Mouse (Mus musculus): ENCODE measurements at regions not wholly inside any gene's neighbourhood (a gene's known extent, or its start where the extent isn't known, plus 50 kb on each side); places are given as distances from the start of the nearest gene placed in this dataset.
"Not testable (repeated sequence)": the region's sequence is repeated elsewhere in the genome, so short reads cannot be mapped to it uniquely, and the experiment has no call there.

GRCm38 (mm10) chr12:48223298-48223697, 1159.2 kb upstream of the Foxg1 start:
- POLR2A ChIA-PET, result no interaction called here
- CTCF ChIA-PET, result no interaction called here

GRCm38 (mm10) chr12:48221976-48222800, 1160.3 kb upstream of the Foxg1 start:
- CTCF ChIA-PET, result no interaction called here
- POLR2A ChIA-PET, result no interaction called here

- CTCF ChIA-PET, result no interaction called here
- POLR2A ChIA-PET, result no interaction called here
Observed at GRCm38 (mm10) chr12:48181831-48182230, 1200.6 kb upstream of the Foxg1 start.

DNA sequence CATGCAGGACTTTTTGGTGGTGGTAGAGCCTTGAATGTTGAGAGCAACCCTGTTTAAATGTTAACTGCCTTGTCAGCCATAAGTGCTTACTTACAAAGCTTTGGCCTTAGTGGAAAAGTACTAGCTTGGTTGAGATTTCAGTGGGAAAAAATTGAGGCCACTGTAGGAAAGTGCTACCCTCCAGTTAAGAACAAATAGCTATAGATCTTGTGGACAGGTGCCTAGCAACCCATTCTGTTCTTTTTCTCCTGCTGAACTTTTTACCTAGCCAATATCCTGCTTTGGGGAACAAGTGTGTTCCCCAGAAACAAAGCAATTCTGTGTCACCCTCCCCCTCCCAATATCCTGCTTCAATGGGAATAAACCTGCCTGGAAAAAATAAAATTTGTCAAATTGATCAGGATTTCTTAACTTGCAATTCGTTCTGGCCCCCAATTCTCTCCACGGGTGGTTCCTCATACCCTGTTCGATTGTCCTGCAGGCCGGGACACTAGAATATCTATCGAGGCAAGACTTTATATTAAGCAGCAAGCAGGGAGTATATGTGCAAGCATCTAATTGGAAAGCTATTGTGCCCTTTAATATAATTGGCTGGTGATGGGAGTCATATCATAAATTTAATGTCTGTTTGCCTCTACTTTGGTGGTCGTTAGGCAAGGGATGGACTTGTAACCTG, 1208.4 kb upstream of the Foxg1 start:
- POLR2A ChIA-PET, result no interaction called here
- CTCF ChIA-PET, result no interaction called here

DNA sequence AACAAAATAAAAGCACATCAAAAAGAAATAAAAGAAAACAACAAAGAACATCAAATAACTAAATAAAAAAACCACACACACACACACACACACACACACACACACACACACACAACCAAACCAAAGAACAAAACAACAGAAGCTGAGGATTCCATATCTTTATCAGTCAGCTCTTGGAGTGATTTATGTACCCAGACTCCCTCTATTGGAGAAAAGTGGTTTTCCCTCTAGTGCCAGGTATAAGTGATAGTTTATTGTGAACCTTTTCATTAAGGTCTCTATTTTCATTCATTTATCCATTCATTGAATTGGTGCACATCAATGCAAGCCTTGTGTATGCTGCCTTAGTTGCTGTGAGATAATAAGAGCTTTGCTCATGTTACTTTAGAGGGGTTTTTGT, 1236.3 kb upstream of the Foxg1 start:
- CTCF ChIA-PET, result interaction anchor here in 1 of 4 experiments (0.6 kb wide), 1 partner anchor 500 kb away, joined by 3 read pairs; no protein-coding TSS in a partner anchor
- POLR2A ChIA-PET, result interaction anchor here in 1 of 4 experiments (0.6 kb wide), 1 partner anchor 31 kb away, joined by 3 read pairs; no protein-coding TSS in a partner anchor

GRCm38 (mm10) chr12:48122996-48123395, 1259.5 kb upstream of the Foxg1 start:
- POLR2A ChIA-PET, result no interaction called here

DNA sequence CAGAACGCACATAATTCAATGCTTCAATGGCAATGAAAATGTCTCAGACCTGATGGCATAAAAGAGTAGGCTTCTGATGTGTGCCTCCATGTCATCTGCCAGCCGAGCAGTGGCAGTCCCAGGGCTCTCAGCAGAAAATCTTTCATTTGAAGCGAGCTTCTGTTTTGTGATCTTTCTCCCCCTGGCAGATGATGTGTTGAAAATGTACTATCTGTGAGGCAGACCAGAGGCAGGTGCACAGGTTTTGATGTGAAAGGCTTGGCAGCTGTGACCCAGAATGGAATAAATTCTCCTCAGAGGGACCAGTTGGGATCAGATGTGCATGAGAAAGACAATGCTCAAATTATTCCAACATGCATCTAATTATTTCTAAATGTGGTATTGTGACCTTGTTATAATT, 1281.0 kb upstream of the Nova1 start:
- ChIA-PET CTCF (no interaction called here), POLR2A (no interaction called here)

More at GRCm38 (mm10) chr12:48122996-48123395, 1259.5 kb upstream of the Foxg1 start:
- CTCF ChIA-PET, result no interaction called here

DNA sequence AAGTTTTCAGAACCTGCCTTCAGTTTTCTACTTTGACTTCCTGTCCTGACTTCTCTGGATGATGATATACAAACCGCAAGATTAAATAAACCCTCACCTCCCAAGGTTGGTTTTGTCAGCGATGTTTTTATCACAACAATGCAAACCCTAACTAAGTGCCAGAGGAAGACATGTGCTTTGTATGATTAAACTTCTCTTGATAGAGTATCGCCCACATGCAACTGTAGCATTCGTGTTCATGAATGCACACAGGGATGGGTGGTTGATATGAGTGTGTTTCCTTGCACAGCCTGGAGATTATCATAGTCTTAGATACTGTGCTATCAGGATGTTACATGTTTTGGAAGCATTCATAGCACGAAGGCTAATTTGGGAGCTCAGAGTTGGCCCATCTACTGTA, 1268.3 kb upstream of the Nova1 start:
- ChIA-PET CTCF (no interaction called here), POLR2A (interaction anchor here in 1 of 4 experiments (0.6 kb wide), 1 partner anchor 646 kb away, joined by 3 read pairs; no protein-coding TSS in a partner anchor)

DNA sequence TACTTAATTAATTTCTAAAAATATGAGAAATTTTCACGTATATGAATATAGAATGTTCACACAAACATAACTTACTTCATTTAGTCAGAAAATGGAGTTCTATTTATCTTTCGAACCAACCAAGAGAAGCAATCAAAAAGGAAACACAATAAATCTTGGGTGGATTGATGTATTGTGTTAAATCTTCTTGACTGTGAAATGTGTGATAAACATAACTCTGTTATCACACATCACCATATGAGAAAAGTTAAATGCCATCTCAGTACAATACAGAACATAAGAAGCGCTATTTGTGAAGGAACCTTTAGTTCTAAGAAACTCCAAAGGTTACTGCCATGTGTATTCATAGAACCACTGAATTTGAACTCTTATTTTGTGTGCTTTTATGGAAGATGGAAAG, 1264.6 kb upstream of the Nova1 start:
- ChIA-PET CTCF (no interaction called here), POLR2A (no interaction called here)

- CTCF ChIA-PET, result no interaction called here
- POLR2A ChIA-PET, result no interaction called here
Observed at GRCm38 (mm10) chr12:48062620-48062942, 1243.9 kb upstream of the Nova1 start.

- CTCF ChIA-PET, result no interaction called here
- POLR2A ChIA-PET, result no interaction called here
Observed at GRCm38 (mm10) chr12:48061898-48062619, 1243.3 kb upstream of the Nova1 start.

DNA sequence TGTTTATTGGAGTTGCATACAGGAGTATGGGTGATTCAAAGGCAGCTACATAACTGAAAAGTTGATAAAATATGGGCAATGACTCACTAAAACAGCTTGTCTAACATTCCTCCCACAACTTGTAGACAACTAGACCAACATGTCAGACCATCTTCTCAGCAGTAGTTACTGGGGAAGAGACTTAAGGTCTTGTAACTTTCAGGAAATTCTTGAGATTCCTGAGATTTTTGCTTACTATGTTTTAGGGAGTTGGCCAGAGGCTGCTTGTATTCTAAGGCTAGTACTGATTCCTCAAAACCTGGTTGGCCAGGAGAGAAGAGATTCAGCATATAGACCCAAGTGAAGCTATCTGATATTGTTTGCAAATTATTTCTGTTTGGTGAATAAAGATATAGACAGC, 1201.7 kb upstream of the Nova1 start:
- CTCF ChIA-PET, result no interaction called here
- POLR2A ChIA-PET, result no interaction called here

DNA sequence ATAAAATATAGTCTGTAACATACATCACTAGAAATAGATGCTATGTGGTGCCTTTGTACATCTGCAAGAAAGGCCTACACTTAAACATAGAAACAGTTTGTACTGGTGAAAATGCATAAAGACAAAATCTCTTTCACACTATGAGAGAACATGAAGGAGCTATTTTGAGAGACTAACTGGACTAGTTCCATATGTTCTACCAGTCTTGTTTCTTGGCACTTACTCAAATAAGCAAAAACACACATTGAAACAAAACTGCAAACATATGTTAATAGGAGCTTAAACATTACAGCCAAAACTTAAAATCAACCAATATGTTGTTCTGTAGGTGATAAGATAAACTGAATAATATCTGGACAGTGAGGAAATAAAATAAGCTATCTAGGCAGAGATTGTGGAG, 1157.1 kb upstream of the Nova1 start:
- POLR2A ChIA-PET, result no interaction called here
- CTCF ChIA-PET, result interaction anchor here in 1 of 4 experiments (0.5 kb wide), 1 partner anchor 187 kb away, joined by 3 read pairs; no protein-coding TSS in a partner anchor

- ChIA-PET POLR2A (no interaction called here), CTCF (no interaction called here)
Observed at GRCm38 (mm10) chr12:47969655-47970054, 1150.9 kb upstream of the Nova1 start.

DNA sequence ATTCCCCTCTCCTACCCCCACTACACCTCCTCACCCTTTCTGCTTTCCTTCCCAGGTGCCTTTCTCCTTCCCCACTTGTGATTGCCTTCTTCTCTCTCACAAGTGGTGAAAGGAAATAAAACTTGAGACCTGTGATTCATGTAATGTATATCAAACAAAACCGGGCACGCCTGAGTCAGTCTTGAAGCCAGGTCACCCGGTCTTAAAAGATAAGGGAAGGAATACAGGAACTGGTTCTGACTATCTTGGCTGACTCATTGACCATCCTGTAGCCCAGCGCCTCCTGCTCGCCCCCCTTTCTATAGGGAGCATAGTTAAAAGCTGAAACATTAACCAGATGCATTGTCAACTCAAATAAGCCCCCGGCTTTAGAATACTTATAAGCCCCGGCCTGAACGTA, 1135.6 kb upstream of the Nova1 start:
- CTCF ChIA-PET, result no interaction called here
- POLR2A ChIA-PET, result no interaction called here

- POLR2A ChIA-PET, CTCF ChIA-PET: not testable (repeated sequence)
Observed at GRCm38 (mm10) chr12:47939491-47939890, 1120.8 kb upstream of the Nova1 start.

DNA sequence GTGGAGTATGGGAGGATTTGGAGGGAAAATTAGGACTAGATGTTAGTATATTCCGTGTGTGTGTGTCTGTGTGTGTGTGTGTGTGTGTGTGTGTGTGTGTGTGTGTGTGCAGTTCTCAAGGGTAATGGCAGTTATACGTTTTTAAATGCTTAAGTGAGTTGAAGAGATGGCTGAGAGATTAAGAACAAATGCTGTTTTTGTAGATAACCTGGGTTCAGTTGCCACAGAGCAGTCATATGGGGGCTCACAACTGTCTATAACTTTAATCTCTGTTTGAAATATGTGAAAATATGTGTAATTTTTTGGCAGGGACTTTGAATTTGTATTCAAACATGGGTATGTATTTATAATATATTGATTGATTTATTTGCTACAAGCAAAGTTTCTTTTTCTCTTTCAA, 1108.3 kb upstream of the Nova1 start:
- ChIA-PET CTCF (no interaction called here), POLR2A (no interaction called here)
